Mouse (Mus musculus): Measurements from ENCODE around the gene Armc3.
"Not testable (repeated sequence)": the region's sequence is repeated elsewhere in the genome, so short reads cannot be mapped to it uniquely, and the experiment has no call there.

Gene Armc3

DNA sequence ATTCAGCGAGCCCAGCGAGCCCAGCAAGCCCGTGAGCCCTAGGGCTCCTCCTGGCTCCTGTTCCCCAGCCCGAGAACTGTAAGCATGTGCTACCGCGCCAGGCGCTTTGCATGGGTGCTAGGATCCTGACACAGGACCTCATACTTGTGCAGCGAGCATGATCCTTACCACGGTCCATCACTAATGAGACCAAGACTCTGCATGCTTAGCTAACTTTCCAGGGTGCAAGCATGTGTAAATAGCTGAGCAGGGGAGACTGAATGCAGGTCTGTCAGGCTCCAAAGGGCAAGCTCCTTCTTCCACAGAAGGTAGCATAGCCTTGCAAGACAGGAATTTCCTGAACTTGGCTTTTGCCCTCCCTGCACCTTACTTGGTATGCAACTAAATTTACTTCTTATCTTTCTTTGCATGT is 71.6 kb downstream of the Armc3 start:
- no peak for DNase-seq (ENCODE audit: inconsistent age in 2 of 2, low spot score in 1 of 2)

DNA sequence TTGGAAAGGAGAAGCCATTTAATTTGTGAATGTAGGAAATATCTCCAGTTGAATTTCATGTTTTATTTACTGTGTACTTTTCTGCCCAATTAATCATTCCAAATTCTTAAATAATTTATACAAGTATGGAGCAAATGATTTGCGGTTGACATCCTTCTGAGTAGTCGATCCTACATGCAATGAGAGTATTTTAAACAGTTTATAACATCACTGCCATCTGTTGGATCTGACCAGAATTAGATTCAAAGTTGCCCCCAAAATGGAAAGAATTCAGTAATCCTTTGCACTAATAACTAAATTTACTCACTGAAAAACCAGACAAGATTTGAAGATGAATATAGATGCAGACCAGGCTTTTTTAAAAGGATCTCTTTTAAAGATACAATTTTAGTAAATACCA is 75.5 kb downstream of the Armc3 start:
- no peak for DNase-seq (ENCODE audit: inconsistent age in 2 of 2, low spot score in 1 of 2)

DNA sequence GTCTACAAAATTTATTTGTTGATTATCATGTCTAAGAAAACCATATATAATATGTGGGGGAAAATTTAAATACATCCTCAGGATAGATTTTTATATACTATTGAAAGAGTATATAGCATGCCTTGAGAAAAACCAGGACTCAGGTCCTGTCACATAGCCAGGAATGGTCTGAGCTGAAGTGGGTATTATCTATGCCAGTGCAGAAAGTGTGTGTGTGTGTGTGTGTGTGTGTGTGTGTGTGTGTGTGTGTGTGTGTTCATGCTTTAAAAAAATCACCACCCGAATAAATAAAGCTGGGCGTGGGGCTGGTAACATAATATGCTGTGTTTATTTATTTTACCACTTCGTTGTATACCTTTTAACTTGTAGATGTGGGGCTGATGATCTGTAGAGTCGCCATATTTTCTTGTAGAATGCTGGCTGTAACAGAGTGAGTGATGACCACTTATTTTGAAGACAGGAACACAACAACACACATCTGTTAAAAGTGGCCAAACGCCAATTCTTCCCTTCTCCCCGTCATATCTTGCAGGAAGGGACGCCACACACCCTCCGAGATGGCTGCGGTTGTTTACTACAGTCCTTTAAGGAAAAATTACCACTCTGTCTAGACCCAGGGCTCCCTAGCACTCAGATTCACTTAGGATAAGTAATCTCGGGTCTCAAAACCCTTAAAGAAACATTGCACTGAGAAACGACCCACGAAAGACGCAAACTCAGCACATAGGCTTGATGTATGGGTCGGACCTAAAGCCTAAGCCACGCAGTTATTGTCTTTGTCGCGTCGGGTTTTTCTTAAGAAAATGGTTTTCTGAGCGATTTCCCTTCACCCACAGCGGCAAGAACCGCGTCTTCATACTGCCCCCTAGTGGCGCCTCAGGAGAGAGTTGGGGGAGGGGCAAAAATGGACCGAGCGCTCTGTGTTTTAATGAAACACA is 76.8 kb downstream of the Armc3 start:
- DNase-seq (ENCODE audit: inconsistent age in 2 of 2, low spot score in 1 of 2) = peak; percentile 80 to 95

DNA sequence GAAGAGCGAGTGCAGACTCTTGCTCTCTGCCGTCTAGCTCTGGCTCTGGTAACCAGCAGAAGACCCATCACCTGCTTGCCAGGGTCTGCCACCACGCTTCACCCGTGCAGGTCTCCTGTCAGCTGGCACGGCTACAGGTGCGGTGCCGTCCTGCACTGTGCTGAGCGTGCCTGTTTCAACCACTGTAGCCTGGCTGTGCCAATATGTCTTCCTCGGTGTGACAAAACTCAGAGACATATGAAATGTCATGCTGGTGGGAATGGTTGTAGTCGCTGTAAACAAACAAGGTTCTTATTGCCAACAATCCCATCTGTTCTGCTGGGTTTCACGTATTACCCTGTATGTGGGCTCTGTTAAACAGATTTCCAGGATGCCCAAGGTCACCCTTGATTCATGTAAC is 81.2 kb downstream of the Armc3 start:
- no peak for DNase-seq (ENCODE audit: inconsistent age in 2 of 2, low spot score in 1 of 2)

DNA sequence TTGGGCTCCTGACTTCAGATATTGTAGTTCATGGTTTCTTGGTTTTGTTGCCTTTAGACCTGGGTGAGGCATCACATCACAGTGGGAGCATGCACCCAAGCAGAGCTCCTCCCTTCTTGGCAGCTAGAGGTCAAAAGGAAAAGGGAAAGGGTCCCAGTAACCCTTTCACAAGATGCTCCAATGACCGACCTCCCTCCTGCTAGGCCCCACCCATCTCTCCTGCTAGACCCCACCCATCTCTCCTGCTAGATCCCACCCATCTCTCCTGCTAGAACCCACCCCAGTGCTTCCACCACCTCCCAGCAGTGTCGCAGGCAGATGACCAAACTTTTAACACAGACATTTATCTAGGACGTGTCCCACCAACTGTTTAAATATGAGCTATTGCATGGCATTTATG is 93.3 kb downstream of the Armc3 start:
- DNase-seq (ENCODE audit: inconsistent age in 2 of 2, low spot score in 1 of 2) = no peak

DNA sequence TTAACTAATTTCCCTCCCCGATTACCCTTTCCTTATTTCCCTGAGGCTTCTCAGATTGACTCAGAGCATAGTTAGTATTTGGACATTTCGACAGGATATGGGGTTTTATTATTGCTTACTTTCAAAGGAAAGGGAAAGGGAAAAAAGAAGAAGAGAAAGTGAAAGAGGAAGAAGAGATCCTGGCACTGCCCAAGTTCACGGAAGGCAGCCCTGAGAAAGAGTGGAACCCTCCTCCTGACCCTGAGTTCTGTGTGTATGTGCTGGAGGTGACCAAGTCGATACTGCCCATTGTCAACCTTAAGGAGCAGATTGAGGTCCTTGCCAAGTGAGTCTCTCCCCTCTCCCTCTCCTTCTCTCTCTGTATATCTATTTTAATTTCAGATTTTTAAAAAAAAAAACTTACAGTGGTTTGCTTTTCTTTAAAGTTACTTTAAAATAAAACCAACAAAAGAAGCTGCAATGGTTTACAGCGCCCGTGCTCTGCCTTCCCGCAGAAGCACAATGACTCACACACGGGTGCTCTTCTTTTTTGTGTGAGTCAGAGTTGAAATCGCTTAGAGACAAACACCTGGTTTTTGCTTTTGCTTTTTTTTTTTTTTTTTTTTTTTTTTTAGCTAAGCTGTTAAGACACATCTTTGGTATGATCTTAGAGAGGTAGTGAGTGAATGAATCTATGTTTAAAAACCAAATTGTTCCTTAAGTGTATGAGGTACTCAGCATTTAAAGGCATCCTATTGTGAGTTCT is 101.4 kb downstream of the Armc3 start:
- DNase-seq (ENCODE audit: inconsistent age in 2 of 2, low spot score in 1 of 2) = peak in 1 of 2 experiments; percentile 58

DNA sequence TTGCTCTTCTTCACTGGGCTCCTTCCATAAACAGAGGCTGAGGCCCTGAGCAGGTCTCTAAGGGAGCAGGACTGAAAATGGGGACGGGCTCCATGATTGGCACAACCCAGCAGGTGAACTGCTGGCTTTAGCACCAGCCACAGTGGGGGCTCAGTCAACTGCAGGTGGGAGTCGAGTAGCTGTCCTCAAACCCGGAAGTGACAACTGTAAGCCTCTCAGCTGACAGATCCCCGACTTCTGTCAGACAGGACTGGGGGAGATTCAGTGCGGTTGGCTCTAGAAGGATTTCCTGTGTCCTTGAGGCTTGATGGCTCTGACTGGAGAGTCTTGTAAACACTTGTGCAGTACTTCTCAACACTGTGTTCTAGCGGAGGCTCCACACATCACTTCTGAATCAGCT is 102.1 kb downstream of the Armc3 start:
- peak; percentile 10 to 53 for DNase-seq (ENCODE audit: inconsistent age in 2 of 2, low spot score in 1 of 2)

DNA sequence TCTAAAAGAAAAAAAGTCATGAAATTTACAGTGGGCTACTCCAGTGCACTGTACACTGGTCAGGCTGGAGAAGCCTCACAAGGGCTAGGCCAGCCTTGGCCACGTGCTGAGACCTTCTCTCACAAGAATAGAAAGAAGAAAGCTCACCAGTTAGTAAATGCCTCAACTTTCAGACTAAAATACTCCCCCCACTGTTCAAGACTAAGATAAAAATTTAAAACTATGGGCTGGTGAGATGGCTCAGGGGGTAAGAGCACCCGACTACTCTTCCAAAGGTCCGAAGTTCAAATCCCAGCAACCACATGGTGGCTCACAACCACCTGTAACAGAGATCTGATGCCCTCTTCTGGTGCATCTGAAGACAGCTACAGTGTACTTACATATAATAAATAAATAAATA is 104.0 kb downstream of the Armc3 start:
- not testable (repeated sequence) for DNase-seq (ENCODE audit: inconsistent age in 2 of 2, low spot score in 1 of 2)

DNA sequence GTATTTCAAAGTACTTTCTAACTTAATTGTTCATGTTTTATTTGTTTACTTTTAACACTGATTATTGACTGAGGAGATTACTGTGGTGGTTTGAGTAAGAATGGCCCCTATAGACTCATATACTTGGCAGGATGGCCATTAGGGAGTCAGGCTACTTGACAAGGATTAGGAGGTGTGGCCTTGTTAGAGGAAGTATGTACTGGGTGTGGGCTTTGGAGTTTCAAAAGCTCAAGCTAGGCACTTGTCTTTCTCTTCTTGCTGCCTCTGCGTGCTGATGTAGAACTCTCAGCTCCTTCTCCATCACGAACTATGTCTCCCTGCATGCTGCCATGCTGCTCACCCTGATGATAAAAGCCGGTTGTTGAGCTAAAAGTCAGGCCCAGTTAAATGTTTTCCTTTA is 111.4 kb downstream of the Armc3 start:
- no peak for DNase-seq (ENCODE audit: inconsistent age in 2 of 2, low spot score in 1 of 2)

DNA sequence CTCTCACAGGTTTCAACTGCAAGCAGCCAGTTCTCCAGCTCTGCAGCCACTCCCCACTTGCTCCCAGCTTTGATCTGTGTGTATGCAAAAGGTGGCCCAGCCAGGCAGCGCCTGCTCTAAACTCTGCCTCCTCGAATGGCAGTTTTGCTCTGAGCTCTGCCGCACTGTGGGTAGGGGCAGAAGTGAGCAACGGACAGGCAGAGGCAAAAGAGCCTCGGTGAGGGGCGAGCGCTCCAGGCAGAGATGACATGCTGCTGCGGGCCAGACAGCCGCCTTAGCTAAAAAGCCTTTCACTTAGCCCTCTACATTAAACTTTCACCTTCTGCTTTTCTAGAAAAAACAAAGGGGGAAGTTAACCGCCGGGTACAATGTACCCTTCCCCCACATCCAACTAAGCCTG is 117.0 kb downstream of the Armc3 start:
- no peak for DNase-seq (ENCODE audit: inconsistent age in 2 of 2, low spot score in 1 of 2)

DNA sequence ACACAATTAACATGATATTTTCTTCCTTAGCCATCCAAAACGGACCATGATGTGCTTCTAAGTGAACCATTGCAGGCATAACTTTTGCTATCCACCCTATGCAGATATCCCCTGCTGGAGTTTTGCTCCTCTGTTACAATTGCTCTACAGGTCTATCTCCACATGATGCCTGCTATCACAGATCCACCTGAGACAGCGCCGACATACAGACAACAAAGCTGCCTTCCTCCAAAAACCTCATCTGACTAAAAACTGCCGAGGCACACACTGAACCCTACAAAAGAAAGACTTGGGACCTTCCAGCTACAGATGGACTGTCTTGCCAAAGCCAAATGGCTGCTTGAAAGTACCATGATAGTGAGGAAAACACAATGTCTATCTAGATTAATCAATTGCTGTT is 117.6 kb downstream of the Armc3 start:
- no peak for DNase-seq (ENCODE audit: inconsistent age in 2 of 2, low spot score in 1 of 2)

DNA sequence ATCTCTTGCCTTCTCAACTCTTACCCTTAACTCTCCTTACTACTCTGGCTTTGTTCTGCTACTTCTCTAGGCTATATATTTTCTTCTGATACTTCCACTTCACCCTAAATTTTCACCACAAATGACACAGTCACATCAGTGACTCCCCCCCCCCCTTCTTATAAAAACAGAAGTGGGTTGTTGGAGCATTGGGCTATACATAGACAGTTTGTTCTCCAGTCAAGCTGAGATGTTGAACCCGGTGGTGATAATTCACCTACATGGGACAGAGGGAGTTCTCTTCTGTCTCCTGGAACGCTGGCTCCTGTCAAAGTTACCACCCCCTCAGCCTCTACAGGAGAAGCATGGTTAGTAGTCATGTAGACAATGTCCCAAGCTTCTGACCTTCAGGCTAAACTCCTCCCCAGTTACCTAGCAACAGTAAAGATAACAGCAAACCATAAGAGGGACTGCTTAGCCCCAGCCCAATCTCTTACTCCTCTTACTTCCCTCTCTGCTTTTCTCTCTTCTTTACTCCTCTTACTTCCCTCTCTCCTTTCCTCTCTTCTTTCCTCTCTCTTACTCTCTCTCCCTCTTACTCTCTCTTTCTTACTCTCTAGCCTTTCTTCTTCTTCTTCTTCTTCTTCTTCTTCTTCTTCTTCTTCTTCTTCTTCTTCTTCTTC is 118.2 kb downstream of the Armc3 start:
- not testable (repeated sequence) for DNase-seq (ENCODE audit: inconsistent age in 2 of 2, low spot score in 1 of 2)

DNA sequence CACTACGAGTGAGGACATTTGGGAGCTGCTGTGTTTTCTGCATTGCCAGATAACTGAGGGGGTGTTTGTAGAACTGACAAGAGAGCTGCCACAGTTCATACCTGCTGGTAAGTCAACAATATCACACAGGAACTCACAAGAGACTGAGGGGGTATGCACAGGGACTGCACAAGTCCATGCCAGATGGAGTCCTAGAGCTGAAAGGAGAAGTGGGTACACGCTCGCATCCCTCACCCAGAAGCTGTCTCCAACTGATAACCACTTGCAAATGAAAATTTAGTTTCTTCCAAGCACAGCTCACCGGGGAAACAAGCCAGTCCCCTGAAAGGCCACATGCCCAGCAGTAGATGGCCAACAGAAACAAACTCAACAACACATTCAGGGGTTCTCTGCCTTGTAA is 119.4 kb downstream of the Armc3 start:
- no peak for DNase-seq (ENCODE audit: inconsistent age in 2 of 2, low spot score in 1 of 2)

DNA sequence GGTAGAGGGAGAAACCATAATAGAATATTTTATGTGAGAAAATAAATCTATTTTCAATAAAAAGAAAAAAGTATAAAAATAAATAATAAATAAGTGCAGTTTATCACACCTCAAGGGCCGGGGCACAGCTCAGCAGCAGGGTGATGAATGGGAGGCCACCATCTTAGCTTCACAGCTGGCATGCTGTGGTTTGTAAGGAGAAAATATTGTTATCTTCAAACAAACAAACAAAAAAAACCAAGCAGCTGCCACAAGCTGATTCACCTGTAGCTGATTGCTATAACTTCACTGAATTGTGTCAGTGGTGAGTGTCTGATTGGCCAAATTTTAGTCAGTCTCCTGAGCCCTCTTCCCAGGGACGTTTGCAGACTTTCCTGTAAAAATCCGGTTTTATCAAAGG is 120.2 kb downstream of the Armc3 start:
- no peak for DNase-seq (ENCODE audit: inconsistent age in 2 of 2, low spot score in 1 of 2)

DNA sequence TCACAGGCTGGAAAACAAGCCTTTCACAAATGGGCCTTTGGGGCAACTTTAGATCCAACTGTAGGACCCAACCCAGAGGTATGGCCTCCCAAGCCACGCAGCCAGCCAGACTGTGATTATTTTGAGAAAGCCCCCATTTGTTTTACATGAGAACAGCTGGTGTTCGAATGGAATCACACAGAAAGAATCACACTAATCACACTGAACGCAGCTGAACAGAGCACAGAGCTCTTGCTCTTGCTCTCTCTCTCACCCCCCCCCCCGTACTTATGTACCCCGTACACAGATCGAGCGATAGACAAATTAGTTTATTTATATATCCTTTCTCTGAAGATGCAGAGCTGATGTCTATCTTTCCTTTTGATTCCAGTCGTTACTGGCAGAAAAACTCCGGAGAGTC is 123.3 kb downstream of the Armc3 start:
- no peak for DNase-seq (ENCODE audit: inconsistent age in 2 of 2, low spot score in 1 of 2)

DNA sequence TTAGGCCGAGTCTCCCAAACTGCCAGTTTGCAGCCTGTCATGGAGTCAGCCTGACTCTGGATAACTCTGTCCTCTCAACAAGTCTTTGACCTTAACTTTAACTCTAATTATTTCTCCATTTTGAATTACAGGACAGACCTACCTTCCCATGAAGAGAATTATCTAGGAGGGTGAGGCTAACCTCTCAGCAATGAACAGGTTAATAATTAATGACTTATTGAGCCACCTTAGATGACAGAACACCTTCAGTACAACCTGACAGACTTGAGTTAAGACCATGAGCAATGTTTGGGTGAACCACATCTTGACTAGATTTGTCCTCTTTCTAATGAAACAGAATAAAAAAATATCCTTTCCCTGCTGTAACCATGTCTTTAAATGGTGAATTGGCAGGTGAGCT is 127.3 kb downstream of the Armc3 start:
- DNase-seq (ENCODE audit: inconsistent age in 2 of 2, low spot score in 1 of 2) = no peak

DNA sequence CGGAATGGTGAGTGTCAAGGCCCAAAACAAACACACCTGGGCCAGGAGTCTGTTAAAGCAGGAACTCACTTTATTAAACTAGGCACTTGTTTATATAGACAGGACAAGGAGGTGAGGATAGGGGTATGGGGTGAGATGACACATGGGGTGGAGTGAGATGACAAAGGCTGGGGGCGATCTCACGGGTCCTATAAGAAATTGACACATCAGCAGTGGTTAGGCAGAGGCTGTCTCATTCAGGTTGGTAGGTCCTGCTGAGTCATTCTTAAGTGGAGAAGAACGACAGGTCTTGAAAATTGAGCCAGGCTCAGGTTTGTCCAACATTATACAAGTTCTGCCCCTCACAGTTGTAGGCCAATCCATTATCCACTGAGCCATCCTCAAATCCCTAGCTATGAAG is 128.7 kb downstream of the Armc3 start:
- no peak for DNase-seq (ENCODE audit: inconsistent age in 2 of 2, low spot score in 1 of 2)

DNA sequence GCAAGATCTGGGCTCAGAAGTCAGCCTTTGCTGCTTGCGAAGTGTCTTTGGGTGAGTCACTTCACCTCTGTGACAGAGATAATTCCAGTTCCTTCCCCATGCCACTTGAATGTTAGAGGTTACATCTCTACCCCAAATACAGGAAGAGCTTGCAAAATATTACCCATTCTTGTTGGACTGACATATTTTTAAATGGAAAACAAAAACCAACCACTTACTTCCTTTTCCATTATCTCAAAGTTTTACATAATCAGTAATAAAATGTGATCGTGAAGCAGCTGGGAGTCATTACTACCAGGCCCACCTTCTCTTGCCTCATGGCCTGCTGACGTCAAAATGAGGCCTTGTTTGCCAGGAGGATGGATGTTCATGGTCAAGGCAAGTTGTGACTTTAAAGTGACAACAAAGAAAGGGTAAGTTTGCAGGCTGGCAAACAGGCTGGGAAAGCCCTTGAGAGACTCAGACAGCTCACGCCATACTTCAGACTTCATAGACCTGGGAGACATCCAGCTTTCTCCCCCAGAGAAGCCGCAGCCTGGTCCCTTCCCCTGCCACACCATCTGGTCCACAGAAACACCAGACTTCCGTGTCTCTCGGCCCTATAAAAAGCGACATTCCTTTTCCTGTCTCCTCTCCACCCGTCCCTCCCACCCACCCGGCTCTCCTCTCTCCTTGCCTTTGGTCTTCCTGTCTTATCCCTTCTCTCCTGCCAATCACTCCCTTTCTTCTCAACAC is 145.0 kb downstream of the Armc3 start:
- peak; percentile 28 to 79 for DNase-seq (ENCODE audit: inconsistent age in 2 of 2, low spot score in 1 of 2)

DNA sequence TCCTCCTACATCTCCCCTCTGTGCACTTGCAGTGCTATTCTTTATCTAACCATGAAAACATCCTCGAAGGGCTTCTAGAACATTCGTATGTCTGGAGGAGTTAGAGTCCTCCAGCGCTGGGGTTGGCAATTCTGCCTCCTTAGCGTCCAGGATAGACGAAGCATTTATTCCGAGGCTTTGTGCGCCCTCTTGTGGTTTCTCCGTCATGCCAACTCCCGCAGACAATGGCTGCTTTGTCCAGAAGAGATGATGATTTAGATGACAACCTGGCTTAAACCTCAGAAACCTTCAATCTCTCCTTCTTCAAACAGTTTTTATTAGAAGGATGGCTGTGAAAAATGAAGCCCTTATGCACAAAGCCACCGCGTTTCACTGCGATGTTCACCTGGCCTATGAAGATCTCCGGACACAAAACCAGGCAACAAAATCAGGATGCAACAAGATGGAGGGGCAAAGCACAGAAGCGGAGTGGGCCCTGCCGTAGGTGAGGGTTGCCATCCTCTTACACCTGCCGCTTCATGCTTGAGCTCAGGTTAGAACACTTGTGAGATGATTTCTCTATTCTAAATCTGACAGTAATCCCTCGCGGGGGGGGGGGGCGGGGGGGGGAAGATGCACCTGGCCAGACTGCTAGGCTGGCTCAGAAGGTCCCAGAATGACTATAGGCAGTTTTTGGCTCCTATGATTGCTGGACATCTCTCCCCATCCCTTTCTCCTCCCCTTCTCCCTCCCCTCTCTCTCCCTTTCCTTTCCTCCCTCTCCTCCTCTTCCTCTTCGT is 145.7 kb downstream of the Armc3 start:
- DNase-seq (ENCODE audit: inconsistent age in 2 of 2, low spot score in 1 of 2) = peak; percentile 85 to 96

DNA sequence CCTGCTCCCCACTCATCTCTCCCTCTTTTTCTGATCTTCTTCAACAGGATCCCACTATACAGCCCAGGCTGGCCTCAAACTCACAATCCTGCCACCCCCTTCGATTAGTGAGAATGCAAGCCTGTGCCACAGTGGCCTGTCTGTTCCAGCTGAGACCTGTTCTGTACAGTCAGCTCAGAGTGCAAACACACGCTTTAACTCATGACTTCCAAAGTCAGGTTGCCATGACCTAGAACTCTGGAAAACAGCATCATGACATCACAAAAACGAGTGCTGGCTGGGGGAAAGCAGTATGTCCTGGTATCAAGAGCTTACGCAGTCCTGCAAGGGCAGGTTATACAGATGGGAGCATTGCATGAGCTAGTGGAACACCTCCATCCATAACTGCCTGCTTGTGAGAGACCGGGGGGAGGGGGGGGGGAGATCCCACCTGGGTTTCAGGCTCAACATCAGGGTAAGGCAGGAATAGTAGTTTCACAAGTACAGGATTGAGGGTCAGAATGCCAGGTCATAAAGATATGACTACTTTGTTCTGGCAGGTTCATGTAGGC is 146.4 kb downstream of the Armc3 start:
- no peak for DNase-seq (ENCODE audit: inconsistent age in 2 of 2, low spot score in 1 of 2)

All from adrenal gland, adult (tissue).